Mouse (Mus musculus): Measurements from ENCODE around the gene Neurl1b. TPM values are rescaled to one million over a fixed set of nuclear protein-coding genes. Genes with fewer than 3 reads are reported as not detected.
A peak's percentile ranks its signal among the peaks of the same experiment; 100 is the strongest.

The Neurl1b gene
- 79.6 TPM for polyA plus RNA-seq (2021)

GRCm38 (mm10) chr17:26414523-26415354 lies at the start of gene Neurl1b:
Gene Neurl1b, plus strand, starts transcription at chr17:26414829.
- no peak for TF ChIP-seq CTCF (IDR thresholded peaks at IDR 0.05)
- no peaks in the 10 kb centered on the region for H3K27me3 ChIP-seq
- in situ Hi-C loops (cut with MboI; ENCODE audit: low pct_unique_long_range_greater_than_20kb) = no loop called here
- ChIA-PET CTCF (no interaction called here), POLR2A (no interaction called here)
- DNase-seq (ENCODE audit: low read depth, low spot score) = no peak
- ATAC-seq = peak; percentile 70

GRCm38 (mm10) chr17:26366792-26367191 lies 47.8 kb upstream of the Neurl1b start:
- ATAC-seq = no peak
- POLR2A ChIA-PET = interaction anchor here (0.6 kb wide), 2 partner anchors 12 to 296 kb away, joined by 3 to 4 read pairs; no protein-coding TSS in a partner anchor
- no peaks in the 10 kb centered on the region for H3K27me3 ChIP-seq
- TF ChIP-seq CTCF (IDR thresholded peaks at IDR 0.05) = no peak
- in situ Hi-C loops (cut with MboI; ENCODE audit: low pct_unique_long_range_greater_than_20kb) = loop anchor here (5.0 kb wide), 1 partner anchor 54 kb away; no protein-coding TSS in a partner anchor
- DNase-seq (ENCODE audit: low read depth, low spot score) = no peak
- CTCF ChIA-PET = no interaction called here

DNA sequence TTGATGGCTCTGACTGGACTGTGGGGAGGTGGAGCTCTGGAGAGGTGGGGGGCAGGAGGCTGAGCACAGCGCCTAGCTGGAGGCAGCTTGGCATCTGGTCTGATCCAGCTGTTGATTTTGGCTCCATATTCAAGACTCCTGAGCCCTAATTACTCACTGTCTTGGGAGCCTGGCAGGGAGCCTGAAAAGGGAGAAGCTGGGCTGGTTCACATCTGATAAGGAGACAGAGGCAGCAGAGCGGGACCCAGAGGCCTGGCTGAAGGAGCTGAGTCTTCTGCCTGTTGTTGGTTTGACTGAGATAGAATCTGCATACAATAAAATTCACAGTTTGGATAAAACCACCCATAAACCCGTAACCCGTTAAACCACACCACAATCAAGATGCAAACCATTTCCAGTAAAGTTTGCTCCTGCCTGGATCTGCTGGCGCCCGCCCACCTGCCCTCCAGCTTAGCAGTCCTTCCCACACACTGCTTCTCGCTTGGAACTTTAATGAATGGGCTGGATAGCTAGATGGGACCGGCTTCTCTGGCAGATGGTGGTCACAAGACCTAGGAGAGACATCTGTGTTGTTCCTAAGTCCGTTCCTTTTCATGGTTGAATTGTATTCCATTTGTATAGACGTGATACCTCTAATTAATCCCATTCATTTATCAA lies 46.2 kb upstream of the Neurl1b start:
- peak; percentile 70 for ATAC-seq
- TF ChIP-seq CTCF (IDR thresholded peaks at IDR 0.05) = no peak
- H3K27me3 ChIP-seq = no peaks in the 10 kb centered on the region
- ChIA-PET POLR2A (interaction anchor here (0.6 to 1.9 kb wide), 2 partner anchors 15 to 51 kb away, joined by 3 to 4 read pairs; no protein-coding TSS in a partner anchor), CTCF (interaction anchor here (0.9 to 1.4 kb wide), 7 partner anchors 18 to 91 kb away, joined by 3 to 8 read pairs (median 4); no protein-coding TSS in a partner anchor)
- peak; percentile 98 for DNase-seq (ENCODE audit: low read depth, low spot score)
- in situ Hi-C loops (cut with MboI; ENCODE audit: low pct_unique_long_range_greater_than_20kb) = loop anchor here (5.0 kb wide), 1 partner anchor 56 kb away; no protein-coding TSS in a partner anchor

DNA sequence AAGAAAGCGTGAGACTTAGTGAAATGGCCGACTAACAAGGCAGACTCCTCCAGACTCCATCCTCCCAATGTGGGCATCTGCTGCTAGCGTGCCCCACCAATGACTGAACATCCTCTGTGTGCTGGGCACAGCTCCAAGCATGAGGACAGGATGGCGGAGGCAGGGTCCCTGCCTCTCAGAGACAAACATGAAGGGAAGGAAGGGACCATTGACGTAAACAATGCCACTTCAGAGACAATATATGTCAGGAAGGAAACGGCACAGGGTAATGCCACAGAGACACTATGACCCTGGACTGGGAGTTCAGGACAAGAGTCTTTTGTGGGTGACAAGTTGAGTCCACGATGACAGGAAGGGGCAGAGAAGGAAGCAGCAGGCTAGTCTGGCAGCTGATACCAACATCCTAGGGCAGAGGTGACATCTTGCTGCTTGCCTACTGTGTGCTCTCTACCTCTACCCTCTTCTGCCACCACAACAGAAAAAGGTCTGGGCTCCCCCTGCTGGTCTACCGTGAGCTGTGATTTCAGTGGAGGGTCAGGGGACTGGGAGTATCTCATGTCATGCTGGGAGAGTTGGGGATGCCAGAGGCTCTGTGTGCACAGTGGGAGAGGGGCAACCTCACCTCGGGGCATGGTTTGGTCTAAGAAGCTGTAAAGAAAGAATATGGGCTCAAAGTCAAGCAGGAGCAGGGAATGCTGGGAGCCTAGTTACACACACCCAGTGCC lies 43.9 kb upstream of the Neurl1b start:
- ChIA-PET CTCF (interaction anchor here (0.9 to 3.2 kb wide), 8 partner anchors 11 to 94 kb away, joined by 3 to 15 read pairs (median 4); no protein-coding TSS in a partner anchor), POLR2A (interaction anchor here (0.7 to 1.4 kb wide), 3 partner anchors 15 to 56 kb away, joined by 3 to 7 read pairs (median 4); no protein-coding TSS in a partner anchor)
- no peak for TF ChIP-seq CTCF (IDR thresholded peaks at IDR 0.05)
- in situ Hi-C loops (cut with MboI; ENCODE audit: low pct_unique_long_range_greater_than_20kb) = no loop called here
- ATAC-seq (peak; percentile 2), DNase-seq (ENCODE audit: low read depth, low spot score) (no peak)
- no peaks in the 10 kb centered on the region for H3K27me3 ChIP-seq

DNA sequence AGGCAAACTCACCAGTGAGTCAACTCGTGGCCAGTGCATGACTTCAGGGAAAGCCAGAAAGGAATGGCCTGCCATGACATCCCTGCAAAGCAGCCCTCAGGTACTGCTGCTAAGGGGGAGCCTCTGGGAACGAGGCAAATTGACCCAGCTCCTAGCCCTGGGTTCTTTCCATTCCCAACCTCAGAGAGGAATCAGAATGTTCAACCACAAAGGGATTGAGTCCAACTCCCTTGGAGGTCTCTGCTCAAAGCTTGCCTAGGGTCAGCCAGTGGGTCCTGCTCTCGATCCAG lies 43.4 kb upstream of the Neurl1b start:
- CTCF ChIA-PET = interaction anchor here (0.9 to 3.2 kb wide), 7 partner anchors 11 to 94 kb away, joined by 3 to 15 read pairs (median 4); no protein-coding TSS in a partner anchor
- POLR2A ChIA-PET = interaction anchor here (0.8 to 1.1 kb wide), 2 partner anchors 43 to 46 kb away, joined by 3 to 4 read pairs; no protein-coding TSS in a partner anchor
- H3K27me3 ChIP-seq = no peaks in the 10 kb centered on the region
- TF ChIP-seq CTCF (IDR thresholded peaks at IDR 0.05) = no peak
- in situ Hi-C loops (cut with MboI; ENCODE audit: low pct_unique_long_range_greater_than_20kb) = no loop called here
- DNase-seq (ENCODE audit: low read depth, low spot score) (peak; percentile 71), ATAC-seq (peak; percentile 18)

GRCm38 (mm10) chr17:26373211-26373610 lies 41.4 kb upstream of the Neurl1b start:
- no peak for TF ChIP-seq CTCF (IDR thresholded peaks at IDR 0.05)
- no peaks in the 10 kb centered on the region for H3K27me3 ChIP-seq
- no peak for ATAC-seq
- ChIA-PET POLR2A (interaction anchor here (0.7 to 1.1 kb wide), 2 partner anchors 19 to 45 kb away, joined by 3 read pairs; no protein-coding TSS in a partner anchor), CTCF (interaction anchor here (1.4 to 2.6 kb wide), 2 partner anchors 48 to 55 kb away, joined by 3 to 15 read pairs; no protein-coding TSS in a partner anchor)
- in situ Hi-C loops (cut with MboI; ENCODE audit: low pct_unique_long_range_greater_than_20kb) = no loop called here
- DNase-seq (ENCODE audit: low read depth, low spot score) = no peak

DNA sequence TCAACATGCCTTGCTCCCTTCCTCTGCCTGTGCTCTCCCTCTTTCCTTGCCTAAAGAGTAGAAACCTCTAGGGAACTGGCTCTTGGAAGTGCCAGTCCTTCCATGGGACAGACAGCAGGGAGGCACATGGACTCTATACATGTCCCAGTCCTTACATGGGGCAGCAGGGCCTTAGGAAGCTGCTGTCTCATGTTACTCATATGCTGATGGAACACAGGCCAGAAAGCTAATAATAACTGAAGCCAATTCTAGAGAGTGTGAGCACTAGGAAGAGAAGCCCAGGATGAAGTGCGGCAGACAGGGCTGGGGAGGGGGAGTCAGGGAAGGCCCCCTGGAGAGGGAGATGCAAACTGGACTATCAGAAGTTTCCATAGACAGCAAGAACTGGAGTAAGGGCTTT lies 38.2 kb upstream of the Neurl1b start:
- ChIA-PET CTCF (interaction anchor here (1.3 kb wide), 1 partner anchor 45 kb away, joined by 4 read pairs; no protein-coding TSS in a partner anchor), POLR2A (interaction anchor here (0.7 to 1.4 kb wide), 2 partner anchors 40 to 42 kb away, joined by 3 read pairs; no protein-coding TSS in a partner anchor)
- no peak for TF ChIP-seq CTCF (IDR thresholded peaks at IDR 0.05)
- no peak for DNase-seq (ENCODE audit: low read depth, low spot score)
- ATAC-seq = no peak
- H3K27me3 ChIP-seq = no peaks in the 10 kb centered on the region
- in situ Hi-C loops (cut with MboI; ENCODE audit: low pct_unique_long_range_greater_than_20kb) = loop anchor here (5.0 kb wide), 1 partner anchor 46 kb away; no protein-coding TSS in a partner anchor

DNA sequence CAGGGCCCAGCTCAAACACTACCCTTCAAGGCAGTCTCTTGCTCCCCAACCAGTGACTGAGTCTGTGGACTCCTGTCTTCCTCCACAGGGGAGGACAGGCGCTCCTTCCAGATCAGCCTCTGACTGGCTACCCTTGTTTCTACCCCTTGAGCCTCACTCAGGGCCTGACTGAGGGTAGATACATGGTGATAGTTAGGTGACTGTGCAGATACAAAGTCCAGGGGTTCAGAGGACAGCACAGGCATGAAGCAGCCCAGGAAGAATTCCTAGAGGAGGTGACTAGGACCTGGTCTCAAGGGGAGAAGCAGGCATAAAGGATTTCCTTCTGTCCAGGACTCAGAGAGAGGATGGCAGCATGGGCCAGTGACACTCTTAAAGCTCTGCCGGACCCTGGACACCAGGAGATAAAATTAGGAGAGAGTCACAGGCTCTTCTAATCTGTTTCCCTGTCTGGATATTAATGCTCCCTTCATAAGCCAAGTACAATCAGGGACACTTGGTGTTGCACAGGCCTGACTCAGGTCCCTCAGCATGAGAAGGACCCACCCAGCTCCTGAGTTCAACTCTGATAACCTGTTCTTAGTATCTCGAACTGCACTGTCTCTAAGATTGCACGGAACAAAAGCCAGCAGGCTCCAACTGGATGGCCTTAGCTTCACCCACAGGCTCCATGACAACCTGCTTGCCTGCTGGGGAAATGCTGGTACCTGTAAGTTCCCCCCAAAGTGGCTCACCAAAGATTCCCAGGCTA lies 37.5 kb upstream of the Neurl1b start:
- H3K27me3 ChIP-seq = no peaks in the 10 kb centered on the region
- ChIA-PET CTCF (interaction anchor here (1.3 kb wide), 1 partner anchor 45 kb away, joined by 4 read pairs; no protein-coding TSS in a partner anchor), POLR2A (interaction anchor here (1.4 kb wide), 1 partner anchor 41 kb away, joined by 3 read pairs; no protein-coding TSS in a partner anchor)
- in situ Hi-C loops (cut with MboI; ENCODE audit: low pct_unique_long_range_greater_than_20kb) = loop anchor here (5.0 kb wide), 1 partner anchor 45 kb away; no protein-coding TSS in a partner anchor
- no peak for DNase-seq (ENCODE audit: low read depth, low spot score)
- TF ChIP-seq CTCF (IDR thresholded peaks at IDR 0.05) = no peak
- no peak for ATAC-seq

DNA sequence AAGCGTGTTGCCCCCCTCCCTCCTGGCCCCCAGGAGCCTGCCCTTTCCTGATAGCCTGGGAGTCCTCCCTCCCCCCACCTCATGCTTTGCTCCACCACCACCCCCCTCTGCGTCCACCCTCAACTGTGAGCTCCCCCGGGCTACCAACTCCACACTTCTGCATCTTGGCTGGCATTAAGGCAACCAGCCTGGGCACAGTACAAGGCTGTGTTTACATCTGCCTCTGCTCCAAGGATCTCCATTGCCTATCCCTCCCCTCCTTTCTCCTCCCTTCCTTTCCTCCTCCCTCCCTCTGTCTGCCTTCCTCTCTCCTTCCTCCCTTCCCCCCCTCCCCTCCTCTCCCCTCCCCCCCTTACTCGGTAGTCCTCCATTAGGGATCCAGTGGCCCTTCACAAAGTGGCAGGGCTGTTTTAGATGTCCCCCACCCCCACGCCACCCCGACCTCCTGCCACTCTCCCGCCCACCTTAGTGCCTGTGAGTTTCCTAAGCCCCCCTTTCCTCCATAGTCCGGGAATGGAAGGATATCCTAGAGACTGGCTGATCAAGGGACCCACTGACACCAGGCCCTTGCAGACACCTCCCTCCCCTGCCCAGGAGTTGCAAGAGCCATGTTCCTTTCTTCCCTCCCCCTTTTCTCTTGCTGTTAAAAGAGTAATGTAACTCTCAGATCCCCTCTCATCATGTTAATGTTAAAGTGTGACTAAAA lies 34.2 kb upstream of the Neurl1b start:
- ChIA-PET POLR2A (no interaction called here), CTCF (no interaction called here)
- ATAC-seq = no peak
- no peak for TF ChIP-seq CTCF (IDR thresholded peaks at IDR 0.05)
- DNase-seq (ENCODE audit: low read depth, low spot score) = no peak
- in situ Hi-C loops (cut with MboI; ENCODE audit: low pct_unique_long_range_greater_than_20kb) = no loop called here
- no peaks in the 10 kb centered on the region for H3K27me3 ChIP-seq
